Mouse (Mus musculus): Measurements from ENCODE around the gene Sp140.
"Not testable (repeated sequence)": the region's sequence is repeated elsewhere in the genome, so short reads cannot be mapped to it uniquely, and the experiment has no call there.

The Sp140 gene

GRCm38 (mm10) chr1:85638144-85638543, 38.0 kb downstream of the Sp140 start:
- DNase-seq (ENCODE audit: low read depth, low spot score) = not testable (repeated sequence)

- DNase-seq (ENCODE audit: low read depth, low spot score) = peak; percentile 71
Measured at GRCm38 (mm10) chr1:85649881-85650280, 49.7 kb downstream of the Sp140 start, which contains the start of gene Sp100. TSS of gene Sp100 (plus strand) at chr1:85649988.

- DNase-seq (ENCODE audit: low read depth, low spot score) = not testable (repeated sequence)
Measured at GRCm38 (mm10) chr1:85650524-85650923, 50.3 kb downstream of the Sp140 start.

DNA sequence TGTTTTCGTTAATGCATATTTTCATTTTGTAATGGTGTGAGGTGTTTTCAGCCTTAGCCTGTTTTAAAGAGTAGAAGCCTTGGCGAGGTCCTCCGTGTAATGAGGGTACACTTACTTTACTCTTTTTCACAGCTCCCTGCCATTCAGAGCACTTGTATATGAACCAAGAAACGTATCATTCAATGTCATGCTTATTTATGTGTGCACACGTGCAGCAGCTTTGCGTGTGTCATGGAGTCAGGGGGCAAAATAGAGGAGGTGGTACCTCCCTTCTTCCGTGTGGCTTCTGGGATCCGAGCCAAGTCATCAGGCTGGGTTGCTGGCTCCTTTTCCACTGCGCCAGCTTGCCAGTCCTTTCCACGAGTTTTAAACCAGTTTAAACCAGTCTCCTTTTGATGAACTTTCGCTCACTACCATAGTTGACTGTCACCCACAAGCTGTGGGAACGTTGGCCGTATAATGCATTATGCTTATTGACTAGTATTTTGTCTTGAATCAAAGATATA, 51.6 kb downstream of the Sp140 start:
- DNase-seq (ENCODE audit: low read depth, low spot score) = peak; percentile 37

DNA sequence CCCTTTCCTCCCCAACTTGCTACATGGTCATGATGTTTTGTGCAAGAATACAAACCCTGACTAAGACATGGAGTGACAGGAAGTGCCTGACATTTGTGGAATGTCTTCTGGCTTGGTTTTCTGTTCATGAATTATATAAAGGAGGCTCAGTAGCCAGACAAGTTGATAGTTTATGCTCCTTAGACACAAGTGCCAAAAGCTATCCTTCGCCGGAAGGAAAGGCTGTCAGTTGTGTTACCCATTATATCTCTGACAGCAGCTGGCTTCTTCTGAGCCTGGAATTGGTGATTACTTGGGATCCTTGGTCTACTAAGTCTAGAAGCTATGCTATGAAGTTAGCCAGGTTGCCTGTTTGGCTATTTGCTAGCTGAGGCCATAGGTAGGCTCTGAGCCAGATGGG, 57.0 kb downstream of the Sp140 start:
- DNase-seq (ENCODE audit: low read depth, low spot score) = not testable (repeated sequence)

- DNase-seq (ENCODE audit: low read depth, low spot score) = no peak
Measured at GRCm38 (mm10) chr1:85664266-85664665, 64.1 kb downstream of the Sp140 start.

DNA sequence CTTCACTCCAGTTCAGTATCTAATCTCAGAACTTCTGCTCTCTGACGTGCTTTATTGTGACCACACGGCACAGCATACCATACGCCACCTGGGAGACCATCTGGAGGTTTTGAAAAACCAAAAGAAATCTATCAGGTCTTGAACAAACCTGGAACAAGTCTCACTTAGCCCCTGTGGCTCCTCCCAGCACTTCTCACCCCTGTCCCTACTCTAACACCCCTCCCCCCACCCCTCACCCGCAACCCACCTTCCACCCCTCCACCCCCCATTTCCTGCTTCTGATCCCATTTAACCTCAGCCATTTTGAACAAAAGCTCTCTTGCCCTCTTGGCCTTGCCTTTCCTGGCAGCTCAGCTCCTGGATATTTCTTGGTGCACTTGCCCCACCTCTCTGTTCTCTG, 80.0 kb downstream of the Sp140 start:
- peak; percentile 65 for DNase-seq (ENCODE audit: low read depth, low spot score)

DNA sequence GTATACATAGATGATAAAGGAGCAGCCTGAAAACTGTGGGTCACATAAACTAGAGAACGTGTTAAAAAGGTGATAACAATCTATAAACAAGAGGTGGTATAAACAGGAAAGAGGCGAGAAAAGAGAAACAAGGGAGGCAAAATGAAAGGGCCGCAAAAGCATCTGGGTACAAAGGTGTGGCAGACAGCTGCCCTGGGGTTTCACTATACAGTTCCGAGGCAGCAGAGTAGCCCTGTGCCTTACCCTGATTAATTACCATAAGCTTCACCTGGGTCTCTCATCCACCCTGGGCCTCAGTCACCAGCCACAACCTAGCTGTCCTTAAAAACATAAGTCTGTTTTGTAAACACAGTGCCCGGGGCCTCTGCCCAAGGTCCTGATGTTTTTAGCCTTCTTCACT, 86.5 kb downstream of the Sp140 start:
- DNase-seq (ENCODE audit: low read depth, low spot score) = peak; percentile 67

GRCm38 (mm10) chr1:85687346-85687745, 87.2 kb downstream of the Sp140 start:
- peak; percentile 86 for DNase-seq (ENCODE audit: low read depth, low spot score)

- DNase-seq (ENCODE audit: low read depth, low spot score) = no peak
Measured at GRCm38 (mm10) chr1:85690544-85690943, 90.4 kb downstream of the Sp140 start.

GRCm38 (mm10) chr1:85692281-85692680, 92.1 kb downstream of the Sp140 start:
- DNase-seq (ENCODE audit: low read depth, low spot score) = no peak

- DNase-seq (ENCODE audit: low read depth, low spot score) = no peak
Measured at GRCm38 (mm10) chr1:85693280-85693679, 93.1 kb downstream of the Sp140 start.
